Mouse (Mus musculus) spleen, adult 2 months (tissue): ENCODE results near the gene Rbfox1.

Source experiments
- CTCF ChIP-seq: fragments of 200-500 bp; IDR thresholded peaks from 2 replicates; pipeline ENCODE4 v1.5.1; 2011; ENCODE audit warnings: mild to moderate bottlenecking, inconsistent platforms; ENCODE audit not compliant: insufficient read depth, insufficient read length, insufficient replicate concordance; ENCODE audit errors: extremely low read depth
- POLR2A ChIP-seq: fragments of 200-500 bp; IDR thresholded peaks from 2 replicates; pipeline ENCODE4 v1.6.1; 2011; ENCODE audit warnings: low read depth, low read length, inconsistent platforms

- TF ChIP-seq POLR2A (no peak), CTCF (no peak)
Observed at GRCm38 (mm10) chr16:7092811-7093210, 1207.7 kb downstream of the Rbfox1 start.
